Mouse (Mus musculus): Measurements from ENCODE around the gene Ldb2.

The Ldb2 gene

GRCm38 (mm10) chr5:44719872-44720271 is 79.6 kb downstream of the Ldb2 start:
- DNase-seq (ENCODE audit: low spot score in 2 of 2), result no peak

- DNase-seq (ENCODE audit: low spot score in 2 of 2), result no peak
Observed at GRCm38 (mm10) chr5:44714508-44714907, 85.0 kb downstream of the Ldb2 start.

DNA sequence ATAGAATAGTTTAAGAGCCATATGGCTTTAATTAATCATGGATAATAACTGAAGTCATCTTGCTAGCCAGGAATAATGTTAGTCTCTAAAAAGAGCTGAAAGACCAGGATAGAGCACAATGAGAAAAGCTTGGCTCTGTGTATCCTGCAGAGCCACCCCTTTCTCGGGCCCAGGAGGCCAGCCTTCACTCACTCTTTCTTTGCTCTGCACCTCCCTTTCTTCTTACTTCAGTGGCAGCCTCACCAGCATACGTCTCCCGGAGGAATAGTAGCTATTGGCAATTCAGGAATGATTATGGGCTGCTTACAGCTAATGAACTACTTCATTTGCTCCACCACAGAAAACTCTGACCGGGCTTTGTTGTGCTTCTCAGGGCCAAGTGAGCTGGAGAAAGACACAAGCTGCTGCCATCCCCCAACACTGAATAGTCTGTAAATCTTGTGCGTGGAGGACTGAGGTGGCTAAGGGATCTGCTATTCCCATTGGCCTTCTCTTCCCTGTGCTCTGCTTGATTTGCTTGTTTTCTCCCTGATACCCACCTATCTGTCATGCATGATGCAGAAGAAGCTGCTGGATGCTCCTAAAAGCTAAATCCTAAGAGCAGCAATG is 86.2 kb downstream of the Ldb2 start:
- no peak for DNase-seq (ENCODE audit: low spot score in 2 of 2)

GRCm38 (mm10) chr5:44711211-44711610 is 88.3 kb downstream of the Ldb2 start:
- peak in 1 of 2 experiments; percentile 48 for DNase-seq (ENCODE audit: low spot score in 2 of 2)

DNA sequence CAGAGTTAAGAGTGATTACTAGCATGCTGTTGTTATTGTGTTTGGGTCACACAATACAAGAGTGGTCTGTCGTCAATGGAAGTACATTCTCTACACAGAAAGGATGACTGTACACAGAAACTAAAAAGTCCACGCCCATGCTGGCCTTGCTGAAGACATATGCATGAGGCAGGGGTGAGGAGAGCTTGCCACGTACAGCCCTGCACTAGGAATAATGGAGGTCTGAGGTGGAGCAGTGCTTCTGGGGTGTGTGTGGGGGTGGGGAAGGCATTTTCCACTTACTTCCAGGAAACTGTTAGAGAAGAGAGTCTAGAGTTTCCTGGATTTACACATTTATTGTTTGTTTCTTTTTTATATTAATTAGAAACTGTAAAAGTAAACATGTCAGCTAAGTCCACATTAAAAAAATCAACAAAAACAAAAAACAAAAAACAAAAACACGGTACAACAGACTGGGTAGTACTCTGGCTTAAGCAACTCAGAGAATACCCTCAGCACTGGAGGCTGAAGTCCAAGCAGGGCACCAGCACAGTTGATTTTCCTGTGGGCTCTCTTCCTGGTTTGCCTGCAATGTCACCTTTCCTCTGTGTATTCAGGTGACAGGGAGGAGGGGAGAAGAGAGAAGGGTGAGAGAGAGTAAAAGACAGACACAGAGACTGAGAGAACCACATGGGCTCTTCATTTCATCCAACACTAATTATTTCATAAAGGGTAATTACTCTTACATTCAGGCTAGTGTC is 89.2 kb downstream of the Ldb2 start:
- DNase-seq (ENCODE audit: low spot score in 2 of 2), result no peak

- DNase-seq (ENCODE audit: low spot score in 2 of 2), result no peak
Observed at GRCm38 (mm10) chr5:44709276-44709675, 90.2 kb downstream of the Ldb2 start.

DNA sequence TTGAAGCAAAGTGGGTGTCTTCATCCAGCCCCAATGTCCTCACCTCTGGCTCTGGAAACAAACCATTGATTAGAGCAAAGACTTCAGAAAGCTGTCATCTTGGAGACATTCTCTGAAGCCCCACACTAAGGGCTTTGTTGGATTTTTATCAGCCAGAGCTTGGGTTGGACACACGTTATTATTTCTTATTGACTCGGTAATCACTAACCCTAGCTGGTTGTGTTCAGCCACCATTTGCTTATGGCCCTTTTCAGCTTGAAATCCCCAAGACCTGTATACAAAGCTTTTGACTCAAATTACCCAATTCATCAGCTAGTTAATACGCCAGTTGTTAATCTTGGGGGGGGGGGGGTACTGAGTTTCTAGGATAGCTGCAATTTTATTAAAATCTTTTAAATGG is 91.5 kb downstream of the Ldb2 start:
- DNase-seq (ENCODE audit: low spot score in 2 of 2), result no peak

DNA sequence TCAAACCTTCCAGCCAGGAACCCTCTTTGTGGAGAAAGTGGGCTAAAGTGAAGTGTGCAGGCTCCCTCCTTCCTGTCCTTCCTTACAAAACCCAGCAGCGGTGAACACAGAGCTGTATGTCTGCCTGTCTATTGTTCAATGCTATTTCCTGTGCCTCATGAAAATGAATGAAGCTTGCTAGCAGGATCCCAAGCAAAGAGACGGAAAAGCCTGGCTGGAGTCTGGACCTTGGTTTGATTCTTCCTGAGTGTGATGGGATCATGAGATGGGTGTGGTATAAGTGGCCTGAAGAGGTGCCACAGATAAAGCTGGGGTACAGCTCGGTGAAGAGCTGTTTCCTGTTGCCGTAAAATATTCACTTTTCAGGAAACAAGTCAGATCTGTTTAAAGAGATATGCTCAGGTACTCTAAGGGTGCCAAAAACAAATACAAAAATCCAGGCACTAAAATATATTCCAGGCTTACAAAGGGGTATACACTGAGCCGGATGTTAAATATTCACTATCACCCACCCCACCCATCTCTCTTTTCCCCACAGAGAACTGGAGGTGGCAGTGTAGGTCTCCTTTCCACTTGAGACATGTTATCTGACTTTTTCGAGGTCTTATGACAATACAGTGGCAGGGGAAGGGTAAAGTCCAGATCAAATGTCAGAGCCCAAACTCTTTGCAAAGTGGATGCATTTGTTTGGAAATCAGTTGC is 92.3 kb downstream of the Ldb2 start:
- no peak for DNase-seq (ENCODE audit: low spot score in 2 of 2)

GRCm38 (mm10) chr5:44697993-44698392 is 101.5 kb downstream of the Ldb2 start:
- peak; percentile 70 to 74 for DNase-seq (ENCODE audit: low spot score in 2 of 2)

DNA sequence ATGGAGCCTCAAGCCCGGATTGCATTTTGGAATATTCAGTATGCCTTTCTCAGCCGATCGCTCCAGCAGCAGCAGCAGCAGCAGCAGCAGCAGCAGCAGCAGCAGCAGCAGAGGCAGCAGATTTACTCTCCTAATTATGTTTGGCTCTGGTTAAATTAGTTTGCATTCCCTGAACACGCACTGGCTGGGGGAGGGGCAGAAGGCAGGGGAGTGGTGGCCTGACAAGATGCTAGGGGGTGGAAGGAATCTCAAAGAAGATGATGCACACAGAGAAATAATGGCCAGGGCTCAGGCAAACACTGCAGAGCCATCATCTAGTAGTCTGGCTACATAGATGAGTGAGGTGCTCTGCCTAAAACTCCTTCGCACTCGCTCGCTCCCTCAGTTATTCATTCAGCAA is 102.9 kb downstream of the Ldb2 start:
- DNase-seq (ENCODE audit: low spot score in 2 of 2), result peak in 1 of 2 experiments; percentile 37

GRCm38 (mm10) chr5:44693674-44694073 is 105.8 kb downstream of the Ldb2 start:
- DNase-seq (ENCODE audit: low spot score in 2 of 2), result peak in 1 of 2 experiments; percentile 47

DNA sequence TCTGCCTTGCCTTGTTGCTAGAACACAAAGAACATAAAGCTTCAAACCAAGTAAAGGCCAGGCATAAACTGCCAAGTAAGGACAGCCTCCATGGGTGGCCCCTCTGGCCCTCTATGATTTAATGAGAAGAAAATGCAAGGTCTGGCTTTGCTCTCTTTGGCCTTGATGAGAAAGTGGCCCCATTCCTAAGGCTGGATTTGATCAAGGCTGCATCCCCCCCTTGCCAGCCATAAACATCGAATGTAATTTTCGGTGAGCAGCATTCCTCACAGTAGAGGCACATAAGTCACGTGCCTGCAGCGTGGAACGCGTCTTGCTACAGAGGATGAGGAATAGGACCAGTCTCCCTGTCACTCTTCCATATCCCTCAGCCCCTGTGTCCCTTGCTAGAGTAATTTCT is 113.1 kb downstream of the Ldb2 start:
- no peak for DNase-seq (ENCODE audit: low spot score in 2 of 2)

GRCm38 (mm10) chr5:44681054-44681638 is 118.3 kb downstream of the Ldb2 start:
- no peak for DNase-seq (ENCODE audit: low spot score in 2 of 2)

GRCm38 (mm10) chr5:44677814-44678213 is 121.7 kb downstream of the Ldb2 start:
- no peak for DNase-seq (ENCODE audit: low spot score in 2 of 2)

DNA sequence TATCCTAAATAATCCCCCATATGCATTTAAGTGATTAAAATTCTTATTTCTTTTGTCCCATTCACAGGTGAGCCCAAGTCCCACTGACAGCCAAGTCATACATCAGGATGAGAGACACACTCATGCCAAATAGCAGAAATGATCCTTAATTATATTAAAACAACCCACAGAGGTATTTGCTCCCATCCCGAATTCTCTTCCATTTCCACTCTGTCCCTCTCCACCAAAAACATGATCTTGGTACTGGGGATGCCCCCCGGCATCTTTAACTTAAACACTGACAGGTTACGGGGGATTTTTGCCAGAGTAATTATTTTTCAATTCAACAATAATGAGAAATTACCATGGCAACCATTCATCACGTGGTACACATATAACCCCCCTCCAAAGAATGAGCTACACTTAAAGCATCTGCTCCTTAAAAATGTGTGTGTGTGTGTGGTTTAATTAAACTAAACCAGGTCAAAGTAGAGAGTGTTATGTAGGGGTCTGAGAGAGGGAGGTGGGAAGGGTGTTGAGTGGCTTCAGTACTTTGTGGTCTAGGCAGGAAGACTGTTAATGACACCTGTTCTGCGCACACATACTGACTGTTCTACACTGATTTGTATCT is 123.2 kb downstream of the Ldb2 start:
- DNase-seq (ENCODE audit: low spot score in 2 of 2), result no peak

GRCm38 (mm10) chr5:44670336-44670735 is 129.1 kb downstream of the Ldb2 start:
- no peak for DNase-seq (ENCODE audit: low spot score in 2 of 2)

DNA sequence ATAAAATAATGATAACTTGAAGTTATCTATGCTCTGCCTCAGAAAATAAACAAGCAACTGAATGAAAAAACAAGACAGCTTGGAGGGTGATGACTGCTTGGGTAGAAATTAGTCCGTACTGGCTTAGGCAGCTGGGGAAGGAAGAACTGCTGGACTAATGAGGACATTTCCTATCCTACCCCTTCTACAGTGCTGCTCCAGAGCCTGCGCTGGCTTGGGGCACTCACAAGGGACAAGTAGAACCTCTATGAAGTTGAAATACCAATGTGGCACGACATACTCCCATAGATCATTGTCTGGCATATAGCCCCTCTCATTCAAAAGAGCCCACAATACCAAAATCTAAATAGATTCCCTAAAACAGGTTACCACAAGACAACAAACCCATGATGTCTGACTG is 131.6 kb downstream of the Ldb2 start:
- no peak for DNase-seq (ENCODE audit: low spot score in 2 of 2)

DNA sequence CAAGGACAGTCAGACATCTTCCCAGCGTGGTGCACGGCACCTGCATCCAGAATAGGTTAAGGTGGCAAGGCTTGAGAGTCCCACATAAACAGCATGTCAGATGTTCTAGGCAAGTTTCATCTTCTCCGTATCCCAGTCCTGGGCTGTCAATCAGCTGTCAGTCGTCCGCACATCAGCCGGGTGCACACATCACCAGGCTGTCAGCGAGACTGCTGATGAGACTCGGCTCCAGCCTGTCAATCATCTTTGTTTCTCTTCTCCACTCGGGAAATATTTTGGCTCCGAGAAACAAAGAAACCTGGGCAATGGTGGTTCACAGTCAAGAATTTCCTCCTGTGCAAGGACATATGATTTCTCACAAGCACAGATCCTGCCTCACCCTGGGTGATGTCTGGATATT is 132.1 kb downstream of the Ldb2 start:
- no peak for DNase-seq (ENCODE audit: low spot score in 2 of 2)

GRCm38 (mm10) chr5:44659651-44660050 is 139.8 kb downstream of the Ldb2 start:
- peak; percentile 52 to 71 for DNase-seq (ENCODE audit: low spot score in 2 of 2)

DNA sequence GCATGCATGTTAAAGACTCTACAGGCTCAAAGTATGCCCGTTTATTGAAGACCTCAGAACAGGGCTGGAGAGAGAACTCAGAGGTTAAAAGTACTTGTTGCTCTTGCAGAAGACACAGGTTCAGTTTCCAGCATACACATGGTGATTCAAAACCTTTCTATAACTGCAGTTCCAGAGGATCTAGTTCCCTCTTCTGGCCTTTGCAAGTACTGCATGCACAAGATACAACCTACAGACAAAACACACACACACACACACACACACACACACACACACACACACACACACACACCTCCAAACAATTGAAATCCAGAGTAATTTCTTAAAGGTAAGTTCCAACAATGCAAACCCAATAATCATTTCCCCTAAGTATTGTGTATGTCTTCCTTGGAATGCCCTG is 142.8 kb downstream of the Ldb2 start:
- no peak for DNase-seq (ENCODE audit: low spot score in 2 of 2)

DNA sequence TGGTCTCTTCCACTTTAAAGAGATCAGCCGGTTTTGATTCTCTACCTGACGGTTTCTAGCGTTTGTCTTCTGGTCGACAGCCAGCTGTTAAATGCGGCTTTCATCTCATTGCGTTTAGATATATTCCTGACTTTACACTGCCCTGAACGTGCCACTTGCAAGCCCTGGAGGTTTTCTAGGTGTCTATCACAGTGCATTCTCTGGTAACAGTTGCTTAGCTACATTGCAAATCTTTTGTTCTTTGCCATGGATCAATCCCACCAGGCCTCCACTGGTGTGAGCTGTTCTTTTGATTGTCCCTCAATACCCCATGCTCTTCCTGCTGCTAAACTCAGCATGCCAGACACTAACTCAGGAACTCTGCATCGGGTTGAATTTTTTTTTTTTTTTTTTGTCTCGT is 145.1 kb downstream of the Ldb2 start:
- no peak for DNase-seq (ENCODE audit: low spot score in 2 of 2)

GRCm38 (mm10) chr5:44646842-44647190 is 152.7 kb downstream of the Ldb2 start:
- DNase-seq (ENCODE audit: low spot score in 2 of 2), result no peak

Data from right cerebral cortex, postnatal 10 days (tissue).